Mouse (Mus musculus) intestine, postnatal 0 days (tissue): ENCODE data around the gene Zic4. TPM values are rescaled to one million over a fixed set of nuclear protein-coding genes. Genes with fewer than 3 reads are reported as not detected.

Source experiments
- ATAC-seq: fragments of 200-750 bp; cut with Nextera tagmentation; 2 replicates; pipeline ENCODE4 v1.8.0; 2017; ENCODE audit warnings: mild to moderate bottlenecking, moderate TSS enrichment, moderate library complexity
- H3K27ac ChIP-seq: fragments of 300-500 bp; sonication (generic); 2 replicates; pipeline ENCODE4 v1.5.1; 2014; ENCODE audit warnings: mild to moderate bottlenecking, low read depth, low read length, moderate library complexity
- H3K27me3 ChIP-seq: fragments of 300-500 bp; sonication (generic); replicated peaks from 2 replicates; pipeline ENCODE4 v1.6.1; 2014; ENCODE audit warnings: low read length, mixed read lengths; ENCODE audit not compliant: control insufficient read depth, insufficient read depth
- H3K36me3 ChIP-seq: fragments of 300-500 bp; sonication (generic); 2 replicates; pipeline ENCODE4 v1.6.1; 2014; ENCODE audit warnings: mild to moderate bottlenecking, moderate library complexity; ENCODE audit not compliant: control insufficient read depth, insufficient read depth
- H3K4me1 ChIP-seq: fragments of 300-500 bp; sonication (generic); replicated peaks from 2 replicates; pipeline ENCODE4 v1.6.1; 2014; ENCODE audit warnings: antibody characterized with exemption, low read length, mixed read lengths; ENCODE audit not compliant: control insufficient read depth, insufficient read depth
- H3K4me2 ChIP-seq: fragments of 300-500 bp; sonication (generic); replicated peaks from 2 replicates; pipeline ENCODE4 v1.6.1; 2014; ENCODE audit warnings: low read depth, mild to moderate bottlenecking, moderate library complexity
- H3K4me3 ChIP-seq: fragments of 300-500 bp; sonication (generic); 2 replicates; pipeline ENCODE4 v1.5.1; 2014; ENCODE audit warnings: low read depth, low read length
- H3K9ac ChIP-seq: fragments of 300-500 bp; sonication (generic); 2 replicates; pipeline ENCODE4 v1.6.1; 2014; ENCODE audit warnings: mild to moderate bottlenecking, low read depth, low read length
- H3K9me3 ChIP-seq: fragments of 300-500 bp; sonication (generic); 2 replicates; pipeline ENCODE4 v1.6.1; 2016; ENCODE audit warnings: mixed run types; ENCODE audit not compliant: control insufficient read depth
- CTCF ChIP-seq: sonication (generic); IDR thresholded peaks from 2 replicates; pipeline ENCODE4 v1.5.1; 2016; ENCODE audit warnings: low read depth, mild to moderate bottlenecking, control low read depth, antibody characterized with exemption, moderate library complexity
- WGBS: fragments of 180-500 bp; shearing (Covaris S2); extraction: QIAGEN DNeasy Blood & Tissue Kit; methylation state at CpG from one replicate; pipeline ENCODE4 v1.1.7; 2014; 5-methylcytosine and 5-hydroxymethylcytosine counted together
- polyA plus RNA-seq: library from polyadenylated mRNA; unstranded; fragments of >200 nt; fragmentation: Nextera tagmentation; extraction: Ambion mirVana; gene quantifications from 2 replicates; pipeline ENCODE4 v1.2.1, GENCODE M21; 2015

The Zic4 gene
- polyA plus RNA-seq, 1 experiment from 2014 or later, result not detected

GRCm38 (mm10) chr9:91355629-91356352, 6.4 kb upstream of the Zic4 start:
- Histone ChIP-seq H3K4me2 (peak overlapping the region; percentile 44), H3K36me3 (no peaks in the 10 kb centered on the region), H3K27ac (no peak overlapping the region), H3K4me1 (no peaks in the 10 kb centered on the region; the same call in 1 of the 2 replicates), H3K9me3 (no peaks in the 10 kb centered on the region), H3K27me3 (peaks cover 93% of the 10 kb centered on the region), H3K4me3 (peak overlapping the region; percentile 18; the same call in 1 of the 2 replicates), H3K9ac (no peak overlapping the region)
- peak; percentile 16; the same call in 1 of the 2 replicates for ATAC-seq
- WGBS, result under 1% methylated on average over 35 of the region's 35 CpGs
- TF ChIP-seq CTCF, result no peak

GRCm38 (mm10) chr9:91356353-91356740, 5.9 kb upstream of the Zic4 start:
- Histone ChIP-seq H3K27me3 (peaks cover 93% of the 10 kb centered on the region), H3K4me2 (no peak overlapping the region), H3K36me3 (no peaks in the 10 kb centered on the region), H3K9me3 (no peaks in the 10 kb centered on the region), H3K4me1 (no peaks in the 10 kb centered on the region; the same call in 1 of the 2 replicates), H3K9ac (no peak overlapping the region), H3K27ac (no peak overlapping the region), H3K4me3 (no peak overlapping the region)
- no peak for TF ChIP-seq CTCF
- WGBS, result 10% methylated on average over 4 of the region's 4 CpGs
- ATAC-seq, result no peak

DNA sequence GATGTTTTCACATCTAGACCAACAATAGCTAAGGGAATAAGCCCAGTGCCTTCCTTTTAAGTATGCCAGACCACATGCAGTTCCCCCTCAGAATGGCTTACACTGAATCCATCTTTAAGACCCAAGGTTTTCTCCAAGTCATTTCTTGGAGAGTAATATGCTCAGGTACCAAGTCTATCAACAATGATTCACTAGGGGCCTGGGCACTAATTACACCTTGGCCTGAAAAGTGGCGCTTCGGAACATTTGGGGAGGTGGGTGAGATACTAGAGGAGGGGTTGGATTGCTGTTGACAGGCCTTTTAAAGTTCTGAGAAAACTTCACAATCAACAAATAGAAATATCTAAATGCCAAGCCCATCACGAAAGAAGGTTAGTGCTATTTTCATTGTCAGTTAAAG, 4.9 kb upstream of the Zic4 start:
- H3K9me3 ChIP-seq, result no peaks in the 10 kb centered on the region
- no peak overlapping the region for H3K27ac ChIP-seq
- H3K36me3 ChIP-seq, result no peaks in the 10 kb centered on the region
- no peak overlapping the region for H3K4me2 ChIP-seq
- no peak overlapping the region for H3K9ac ChIP-seq
- TF ChIP-seq CTCF, result no peak
- no peak overlapping the region for H3K4me3 ChIP-seq
- WGBS, result 10% methylated on average over 3 of the region's 3 CpGs
- peaks cover 93% of the 10 kb centered on the region for H3K27me3 ChIP-seq
- H3K4me1 ChIP-seq, result peaks cover 2% of the 10 kb centered on the region; the same call in 1 of the 2 replicates
- no peak for ATAC-seq

GRCm38 (mm10) chr9:91358851-91359687, 3.1 kb upstream of the Zic4 start:
- Histone ChIP-seq H3K9me3 (no peaks in the 10 kb centered on the region), H3K4me2 (no peak overlapping the region), H3K27ac (no peak overlapping the region), H3K4me3 (no peak overlapping the region), H3K36me3 (no peaks in the 10 kb centered on the region), H3K27me3 (peaks cover 93% of the 10 kb centered on the region), H3K9ac (no peak overlapping the region), H3K4me1 (peaks cover 4% of the 10 kb centered on the region; the same call in 1 of the 2 replicates)
- no peak for ATAC-seq
- TF ChIP-seq CTCF, result no peak
- WGBS, result 15% methylated on average over 10 of the region's 10 CpGs

- peaks cover 4% of the 10 kb centered on the region; the same call in 1 of the 2 replicates for H3K4me1 ChIP-seq
- no peak overlapping the region for H3K27ac ChIP-seq
- no peaks in the 10 kb centered on the region for H3K36me3 ChIP-seq
- H3K27me3 ChIP-seq, result peaks cover 93% of the 10 kb centered on the region
- H3K4me2 ChIP-seq, result no peak overlapping the region
- no peak overlapping the region for H3K4me3 ChIP-seq
- H3K9me3 ChIP-seq, result no peaks in the 10 kb centered on the region
- no peak overlapping the region for H3K9ac ChIP-seq
- TF ChIP-seq CTCF, result no peak
- 6% methylated on average over 21 of the region's 21 CpGs for WGBS
- ATAC-seq, result no peak
Measured at GRCm38 (mm10) chr9:91360151-91361032, 1.8 kb upstream of the Zic4 start.
